Mouse (Mus musculus) gastrocnemius, postnatal 10 days (tissue): ENCODE data around the gene Gabra3. TPM values are rescaled to one million over a fixed set of nuclear protein-coding genes. Genes with fewer than 3 reads are reported as not detected.

ENCODE experiments used
- DNase-seq: peaks from one replicate; pipeline ENCODE4 v3.0.0; 2021; ENCODE audit warnings: mixed read lengths
- long read RNA-seq, 2 experiments: library from polyadenylated mRNA; stranded (forward); transcript quantifications; one replicate each; pipeline ENCODE4 v2.0.0; 2021
- microRNA-seq, 2 experiments: library from miRNA; unstranded; fragments of <30 nt; microRNA quantifications; one replicate each; pipeline ENCODE4 v1.2.0; 2021
- total RNA-seq, 2 experiments: library from RNA; stranded (reverse); gene quantifications; 2 replicates each; pipeline ENCODE4 v1.2.3; 2021

Gene Gabra3
- 1 to 10 TPM; 2.0 to 2.6 TPM for total RNA-seq
- long read RNA-seq, experiment 1, result 0 reads
- long read RNA-seq, experiment 2, result 0 reads

DNA sequence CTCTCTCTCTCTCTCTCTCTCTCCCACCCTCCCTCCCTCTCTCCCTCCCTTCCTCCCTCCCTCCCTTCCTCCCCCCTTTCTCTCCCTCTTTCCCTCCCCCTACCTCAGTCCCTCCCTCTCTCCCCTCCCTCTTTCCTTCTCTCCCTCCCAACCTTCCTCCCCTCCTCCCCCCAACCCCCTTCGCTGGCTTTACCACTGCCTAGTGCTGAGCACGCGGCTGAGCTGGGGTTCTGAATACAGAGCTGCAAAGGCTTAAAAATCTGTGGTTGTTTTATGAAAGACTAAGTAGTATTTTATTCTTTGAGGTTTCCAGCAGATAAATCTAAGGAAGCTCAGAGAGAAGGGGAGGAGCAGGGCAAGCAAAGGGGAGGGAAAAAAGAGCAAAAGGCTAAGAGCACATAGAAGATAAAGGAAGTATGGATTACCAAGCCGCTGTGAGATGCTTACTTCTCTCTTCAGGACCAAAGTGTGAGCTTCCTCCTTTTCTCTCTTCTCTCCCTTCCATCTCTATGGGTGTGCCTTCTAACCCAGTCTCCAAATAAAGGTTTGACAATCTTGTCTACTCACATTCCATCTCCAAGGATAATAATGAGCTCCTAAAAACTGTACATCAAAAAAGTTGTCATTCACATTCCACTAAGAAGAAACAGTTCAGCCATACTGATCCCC is at the start of gene Gabra3:
Gabra3 (minus strand) TSS at position 619 of the 669 bp plus-strand sequence.
- DNase-seq, result no peak

DNA sequence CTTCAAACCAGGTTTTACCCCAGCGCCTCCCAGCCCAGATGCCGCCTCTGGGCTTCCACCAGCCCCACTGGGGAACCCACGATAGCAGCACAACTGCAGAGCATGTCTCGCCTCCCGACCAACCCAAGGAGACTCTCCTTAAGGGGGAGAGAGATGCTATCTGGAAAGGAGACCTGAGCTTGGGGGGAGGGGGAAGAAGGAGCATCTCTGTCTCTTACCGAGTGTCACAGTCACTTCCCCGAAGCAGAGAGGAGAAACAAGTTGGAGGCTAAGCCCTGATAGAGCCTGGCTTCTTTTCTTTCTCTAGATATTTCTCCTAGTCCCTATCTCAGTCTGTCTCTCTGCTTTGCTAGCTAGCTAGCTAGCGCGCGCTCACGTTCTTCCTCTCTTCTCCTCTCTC is 859 bp downstream of the Gabra3 start:
- DNase-seq, result no peak

DNA sequence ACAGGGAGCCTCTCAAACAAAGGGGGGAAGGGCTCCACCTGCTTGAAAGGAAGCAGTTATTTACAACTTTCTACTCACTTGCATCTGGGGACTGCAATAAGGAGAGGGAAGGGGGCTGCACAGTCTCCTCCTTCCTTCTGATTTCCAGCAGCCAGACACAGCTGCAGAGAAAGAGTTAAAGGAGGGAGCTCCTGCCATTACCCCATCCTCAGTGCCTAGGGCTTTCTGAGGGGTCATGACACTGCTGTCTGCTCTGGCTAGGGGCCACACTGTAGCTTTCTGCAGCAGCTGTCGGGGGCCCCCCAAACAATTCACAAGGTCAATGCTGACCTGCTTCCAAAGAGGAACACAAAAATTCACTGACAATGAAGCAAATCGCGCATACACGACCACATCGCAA is 1.3 kb downstream of the Gabra3 start:
- DNase-seq, result no peak

DNA sequence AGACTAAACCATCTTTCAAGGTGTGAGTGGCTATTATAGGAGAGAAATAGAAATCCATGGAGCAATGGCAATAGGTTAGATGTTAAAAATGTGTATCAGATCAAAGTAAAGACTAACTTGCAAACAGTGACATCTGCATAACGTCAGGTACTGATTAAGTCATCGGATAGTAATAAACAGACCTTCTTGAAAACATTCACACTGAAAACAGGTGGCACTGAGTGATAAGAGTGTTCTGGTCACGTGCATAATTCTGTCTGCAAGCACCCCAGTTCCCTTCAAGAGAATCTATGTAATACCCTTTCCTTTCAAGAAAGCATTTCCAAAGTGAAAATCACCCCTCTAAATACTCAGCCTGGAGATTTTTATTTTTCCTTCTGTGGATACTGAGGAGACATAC is 6.0 kb downstream of the Gabra3 start:
- DNase-seq, result no peak

DNA sequence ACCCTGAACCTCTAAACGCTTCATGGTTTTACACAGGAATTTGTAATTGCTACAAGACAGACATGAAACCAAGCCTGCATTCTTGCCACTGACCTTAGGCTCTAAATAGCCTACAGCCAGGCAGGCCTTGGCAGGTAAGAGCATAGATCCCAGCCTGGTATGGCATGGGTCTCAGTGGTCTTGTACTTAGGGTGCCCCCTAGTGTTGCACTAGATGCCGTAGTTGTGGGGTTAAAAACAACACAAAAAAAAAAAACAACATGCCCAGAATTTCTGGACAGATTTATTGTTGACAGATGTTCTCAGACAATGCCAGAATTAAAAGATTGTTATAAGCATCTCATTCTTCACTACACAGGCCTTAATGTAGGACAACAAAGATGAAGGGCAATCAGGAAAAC is 12.0 kb downstream of the Gabra3 start:
- no peak for DNase-seq

DNA sequence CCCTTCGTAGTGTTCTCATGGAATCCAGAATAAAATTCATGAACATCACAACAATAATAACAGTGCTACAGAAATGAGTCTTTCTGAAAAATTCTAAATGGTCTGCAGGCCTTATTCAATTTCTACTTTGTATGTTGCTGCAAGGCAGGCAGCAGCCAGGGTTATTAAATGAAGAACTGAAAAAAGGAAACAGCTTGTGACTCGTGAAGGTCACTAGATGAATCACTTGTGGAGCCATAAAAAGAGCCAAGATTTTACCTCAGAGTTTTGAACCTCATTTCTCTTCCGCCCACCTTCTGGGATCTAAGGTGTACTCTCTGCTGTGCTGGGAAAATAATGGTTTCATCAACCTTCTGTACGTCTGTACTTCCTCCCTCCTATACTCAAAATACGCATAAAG is 159.4 kb downstream of the Gabra3 start:
- no peak for DNase-seq

DNA sequence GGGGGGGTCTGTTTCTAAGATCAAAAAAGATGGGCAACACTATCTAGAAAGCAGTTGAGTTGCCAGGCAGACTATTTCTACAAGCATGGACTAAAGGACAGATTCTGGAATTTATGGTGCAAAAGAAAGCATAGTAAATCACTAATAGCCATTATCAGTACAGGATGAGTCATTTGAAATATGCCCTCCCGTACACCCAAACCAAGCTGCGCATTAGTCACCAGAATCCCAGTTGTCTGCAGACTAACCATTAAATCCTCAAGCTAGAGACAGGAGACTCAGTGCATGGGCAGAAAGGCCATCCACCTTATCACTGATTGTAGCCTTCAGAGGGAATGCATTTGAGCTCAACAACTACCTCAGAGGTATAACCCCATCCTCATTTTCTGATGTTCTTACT is 166.8 kb downstream of the Gabra3 start:
- no peak for DNase-seq

DNA sequence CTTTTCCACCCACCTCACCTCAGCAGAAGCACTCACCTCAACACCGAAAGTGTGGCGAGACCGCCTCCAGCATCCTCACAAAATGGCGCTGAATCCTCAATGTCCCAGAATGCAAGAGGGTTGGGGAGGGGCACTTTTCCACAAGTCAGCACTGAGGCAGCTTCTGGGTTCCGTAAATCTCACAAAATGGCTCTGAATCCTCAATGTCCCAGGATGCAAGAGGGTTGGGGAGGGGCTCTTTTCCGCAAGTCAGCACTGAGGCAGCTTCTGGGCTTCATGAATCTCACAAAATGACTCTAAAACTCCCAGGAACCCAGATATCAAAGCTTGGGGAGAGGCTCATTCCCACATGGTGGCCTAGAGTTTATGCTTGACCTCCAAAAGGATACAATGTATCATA is 269.9 kb downstream of the Gabra3 start, which contains the start of gene Magea10:
Magea10 (minus strand) TSS at position 101 of the 400 bp plus-strand sequence.
- no peak for DNase-seq

Small RNA genes lying within 50 kb of the gene (microRNA-seq; reads per million reads assigned to microRNA genes)
- gene Mir105 (0 reads per million in 2 experiments), gene Mir767 (0 reads per million in 2 experiments)

Other genes with a start within 250 kb of the Gabra3 start
- gene Gabrq, start 168.3 kb upstream of the Gabra3 start, total RNA-seq, result under 1 TPM in 1 of 2 experiments, not detected in 1; 0.12 TPM